Mouse (Mus musculus) frontal cortex, adult 2 months (tissue): ENCODE data around the gene Lin28b. TPM values are rescaled to one million over a fixed set of nuclear protein-coding genes. Genes with fewer than 3 reads are reported as not detected.
"Not testable (repeated sequence)": the region's sequence is repeated elsewhere in the genome, so short reads cannot be mapped to it uniquely, and the experiment has no call there.

Experiments
- DNase-seq, 2 experiments: peaks; one replicate each; pipeline ENCODE4 v3.0.0; 2022; ENCODE audit warnings: low spot score in 1 of 2; ENCODE audit errors: extremely low spot score in 1 of 2
- polyA plus RNA-seq: library from polyadenylated mRNA; depleted of rRNA; stranded (reverse); fragments of >200 nt; gene quantifications from 2 replicates; pipeline ENCODE4 v1.2.3, GENCODE M21; 2012

Lin28b gene
- polyA plus RNA-seq, 1 experiment, result 5.2 TPM

GRCm38 (mm10) chr10:45412144-45412543, 74.1 kb downstream of the Lin28b start:
- DNase-seq, result no peak

- DNase-seq, result no peak
These were observed 74.5 kb downstream of the Lin28b start for GRCm38 (mm10) chr10:45411741-45412140.

GRCm38 (mm10) chr10:45410624-45411341, 75.4 kb downstream of the Lin28b start:
- no peak for DNase-seq

GRCm38 (mm10) chr10:45399702-45400243, 86.4 kb downstream of the Lin28b start:
- no peak for DNase-seq

- no peak for DNase-seq
These were observed 88.0 kb downstream of the Lin28b start for GRCm38 (mm10) chr10:45398211-45398610.

GRCm38 (mm10) chr10:45382637-45382958, 103.6 kb downstream of the Lin28b start:
- DNase-seq, result no peak

- DNase-seq, result peak in 1 of 2 experiments; percentile 54
These were observed 104.1 kb downstream of the Lin28b start for GRCm38 (mm10) chr10:45381937-45382636.

- DNase-seq, result no peak
These were observed 107.9 kb downstream of the Lin28b start for GRCm38 (mm10) chr10:45378269-45378668.

- peak; percentile 41 to 90 for DNase-seq
These were observed 113.1 kb downstream of the Lin28b start for GRCm38 (mm10) chr10:45372994-45373692.

- no peak for DNase-seq
These were observed 115.7 kb downstream of the Lin28b start for GRCm38 (mm10) chr10:45370545-45370944.

GRCm38 (mm10) chr10:45369639-45370038, 116.6 kb downstream of the Lin28b start:
- DNase-seq, result no peak

GRCm38 (mm10) chr10:45366987-45367705, 119.0 kb downstream of the Lin28b start:
- DNase-seq, result no peak

- DNase-seq, result no peak
These were observed 122.8 kb downstream of the Lin28b start for GRCm38 (mm10) chr10:45363396-45363795.

- no peak for DNase-seq
These were observed 130.1 kb downstream of the Lin28b start for GRCm38 (mm10) chr10:45356091-45356490.

GRCm38 (mm10) chr10:45348143-45348542, 138.1 kb downstream of the Lin28b start:
- DNase-seq, result not testable (repeated sequence)

GRCm38 (mm10) chr10:45345217-45345616, 141.0 kb downstream of the Lin28b start:
- DNase-seq, result no peak

GRCm38 (mm10) chr10:45344381-45344780, 141.8 kb downstream of the Lin28b start:
- DNase-seq, result no peak

- DNase-seq, result no peak
These were observed 147.1 kb downstream of the Lin28b start for GRCm38 (mm10) chr10:45339106-45339505.

- DNase-seq, result peak in 1 of 2 experiments; percentile 35
These were observed 150.5 kb downstream of the Lin28b start, which contains the start of gene Bves for GRCm38 (mm10) chr10:45335434-45336422. Gene Bves (plus strand): TSS chr10:45335772.
